Mouse (Mus musculus) granulocyte monocyte progenitor cell, adult 5-6 weeks (primary cell): ENCODE results near the gene Tmem95. TPM values are rescaled to one million over a fixed set of nuclear protein-coding genes. Genes with fewer than 3 reads are reported as not detected.
"Not testable (repeated sequence)": the region's sequence is repeated elsewhere in the genome, so short reads cannot be mapped to it uniquely, and the experiment has no call there.

Source experiments
- ATAC-seq: replicated peaks from 2 replicates; pipeline ENCODE4 v1.8.0; 2016; ENCODE audit warnings: mild to moderate bottlenecking, moderate TSS enrichment, inconsistent platforms; ENCODE audit not compliant: poor library complexity, severe bottlenecking
- total RNA-seq, 2 experiments: library from RNA; stranded (forward) in 1 of 2; stranded (reverse) in 1 of 2; fragments of 200-712, 200-1000 nt in 1 of 2; fragments of >200 nt in 1 of 2; fragmentation: Nextera tagmentation in 1 of 2; gene quantifications; 2 replicates each; pipeline ENCODE4 v1.2.3; 2014 to 2017

The Tmem95 gene
- total RNA-seq, 2 experiments from 2014 or later, result not detected

DNA sequence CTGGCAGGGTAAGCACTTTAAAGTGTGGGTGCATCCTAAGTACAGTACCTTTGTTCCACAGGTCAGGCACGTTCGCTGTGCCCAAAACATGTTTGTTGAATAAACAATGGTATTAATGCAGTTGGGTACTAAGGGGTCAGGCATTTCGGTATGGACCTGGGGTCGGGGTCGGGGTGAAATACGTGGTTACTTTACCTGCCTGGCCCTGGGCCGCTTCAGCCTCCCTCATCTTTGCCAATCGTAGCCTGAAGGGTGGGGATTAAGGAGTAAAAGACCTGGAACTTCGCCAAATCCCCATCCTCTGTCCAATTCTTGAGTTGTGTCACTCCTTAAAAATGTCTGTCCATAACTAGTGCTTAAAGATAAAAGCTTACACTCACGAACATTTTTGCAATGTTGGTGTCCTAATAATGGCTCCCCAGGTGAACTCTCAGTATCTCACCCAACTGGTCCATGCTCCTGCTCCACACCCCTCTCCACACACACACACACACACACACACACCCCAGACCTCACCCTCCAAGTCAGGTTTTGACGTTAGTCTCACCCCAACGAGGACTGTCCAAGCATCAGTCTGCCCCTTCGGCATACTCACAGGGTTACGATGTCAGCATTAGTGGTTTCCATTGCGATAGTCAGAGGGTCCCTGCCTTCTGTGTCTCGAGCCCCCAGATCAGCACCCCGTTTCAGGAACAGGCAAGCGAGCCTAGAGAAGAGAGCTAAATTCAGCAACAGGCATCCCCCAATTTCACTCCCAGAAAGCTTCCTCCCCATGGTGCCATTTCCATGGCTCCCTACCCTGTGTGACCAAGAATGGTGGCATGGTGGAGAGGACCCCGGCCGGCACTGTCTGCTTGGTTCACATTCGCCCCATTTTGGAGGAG, 4.2 kb upstream of the Tmem95 start:
- ATAC-seq, result no peak

GRCm38 (mm10) chr11:69880853-69881603, 3.2 kb upstream of the Tmem95 start, which contains the start of gene Kctd11:
TSS of gene Kctd11 (minus strand) at chr11:69881406.
- ATAC-seq, result peak; percentile 68

- ATAC-seq, result peak; percentile 17; the same call in 1 of the 2 replicates
Measured at GRCm38 (mm10) chr11:69880506-69880852, 2.7 kb upstream of the Tmem95 start.

GRCm38 (mm10) chr11:69879711-69880110, 1.9 kb upstream of the Tmem95 start:
- no peak for ATAC-seq

GRCm38 (mm10) chr11:69878952-69879351, 1.1 kb upstream of the Tmem95 start:
- no peak for ATAC-seq

DNA sequence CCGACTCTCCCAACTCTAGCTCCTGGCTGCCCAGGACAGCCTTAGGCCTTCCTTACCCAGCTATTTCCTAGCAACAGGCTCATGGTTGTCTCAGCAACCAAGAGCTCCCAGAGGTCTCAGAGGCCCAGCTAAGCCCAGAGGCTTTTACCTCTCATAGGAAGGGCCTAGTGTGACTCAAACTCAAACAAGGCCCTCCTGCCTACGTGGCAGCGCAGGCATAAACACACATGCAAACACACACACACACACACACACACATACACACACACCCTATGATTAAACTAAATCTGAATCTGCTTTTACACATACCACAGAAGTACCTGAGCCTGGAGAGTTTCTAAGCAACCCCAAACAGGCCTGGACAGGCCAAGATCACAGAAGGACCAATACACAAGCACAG, 581 bp upstream of the Tmem95 start:
- no peak for ATAC-seq

GRCm38 (mm10) chr11:69876867-69877266, 951 bp downstream of the Tmem95 start:
- peak; percentile 74 for ATAC-seq

GRCm38 (mm10) chr11:69876186-69876585, 1.6 kb downstream of the Tmem95 start:
- ATAC-seq, result no peak

GRCm38 (mm10) chr11:69872451-69872850, 5.4 kb downstream of the Tmem95 start:
- ATAC-seq, result no peak

DNA sequence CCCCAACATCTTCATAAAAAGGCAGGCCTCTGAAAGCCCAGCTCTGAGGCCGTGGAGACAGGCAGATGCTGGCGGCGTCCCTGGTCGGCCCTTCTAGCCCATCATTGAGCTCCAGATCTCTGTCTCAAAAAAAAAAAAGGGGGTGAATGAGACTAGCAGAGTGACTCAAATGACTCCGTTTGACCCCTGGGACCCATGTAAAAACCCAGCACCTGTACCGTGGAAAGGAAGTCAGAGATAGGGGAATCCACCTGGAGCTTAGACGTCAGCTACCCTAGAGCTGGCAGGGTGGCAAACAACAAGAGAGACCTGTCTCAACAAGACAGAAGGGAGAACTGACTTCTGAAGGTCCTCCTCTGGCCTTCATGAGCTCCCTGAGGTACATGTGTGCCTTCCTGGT, 6.0 kb downstream of the Tmem95 start:
- no peak for ATAC-seq

DNA sequence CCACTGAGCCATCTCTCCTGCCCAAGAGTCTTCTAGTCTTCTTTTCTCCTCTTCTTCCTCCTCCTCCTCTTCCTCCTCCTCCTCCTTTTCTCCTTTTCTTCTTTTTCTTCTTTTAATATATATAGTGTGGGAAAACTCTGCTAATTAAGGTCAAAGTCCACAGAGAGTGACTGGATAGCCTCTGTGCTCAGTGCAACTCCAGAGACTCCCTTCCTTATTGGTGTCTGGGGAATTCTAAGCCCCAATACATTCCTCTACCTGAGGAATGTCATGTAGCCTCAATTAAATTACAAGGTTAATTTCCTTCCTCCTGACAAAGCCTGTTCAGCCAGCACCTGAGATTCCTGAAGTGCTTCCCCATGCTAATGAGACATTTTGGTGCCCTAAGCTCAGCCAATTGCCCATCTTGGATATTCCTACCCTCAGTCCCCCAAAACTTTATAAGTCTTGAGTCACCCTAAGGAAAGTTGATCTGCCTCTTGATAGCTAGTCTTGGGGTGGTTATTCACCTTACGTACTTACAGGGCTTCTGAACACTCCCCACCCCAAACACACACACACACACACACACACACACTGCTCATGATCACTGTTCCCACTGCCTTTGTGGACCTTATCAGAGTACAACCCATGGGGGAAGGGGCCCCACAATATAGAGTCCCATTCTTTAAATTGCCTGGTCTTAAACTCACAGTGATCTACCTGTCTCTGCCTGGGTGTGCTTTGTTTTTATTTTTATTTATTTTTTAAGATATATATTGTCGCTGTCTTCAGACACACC, 7.3 kb downstream of the Tmem95 start:
- ATAC-seq, result no peak

GRCm38 (mm10) chr11:69867335-69867734, 10.5 kb downstream of the Tmem95 start:
- no peak for ATAC-seq

- ATAC-seq, result no peak
Measured at GRCm38 (mm10) chr11:69865561-69865960, 12.3 kb downstream of the Tmem95 start.

GRCm38 (mm10) chr11:69864138-69864860, 13.5 kb downstream of the Tmem95 start:
- no peak for ATAC-seq

- not testable (repeated sequence) for ATAC-seq
Measured at GRCm38 (mm10) chr11:69863729-69864128, 14.1 kb downstream of the Tmem95 start.

- ATAC-seq, result no peak
Measured at GRCm38 (mm10) chr11:69858113-69858998, 19.5 kb downstream of the Tmem95 start, which contains the start of gene Tnk1. TSS of gene Tnk1 (minus strand) at chr11:69858730.

DNA sequence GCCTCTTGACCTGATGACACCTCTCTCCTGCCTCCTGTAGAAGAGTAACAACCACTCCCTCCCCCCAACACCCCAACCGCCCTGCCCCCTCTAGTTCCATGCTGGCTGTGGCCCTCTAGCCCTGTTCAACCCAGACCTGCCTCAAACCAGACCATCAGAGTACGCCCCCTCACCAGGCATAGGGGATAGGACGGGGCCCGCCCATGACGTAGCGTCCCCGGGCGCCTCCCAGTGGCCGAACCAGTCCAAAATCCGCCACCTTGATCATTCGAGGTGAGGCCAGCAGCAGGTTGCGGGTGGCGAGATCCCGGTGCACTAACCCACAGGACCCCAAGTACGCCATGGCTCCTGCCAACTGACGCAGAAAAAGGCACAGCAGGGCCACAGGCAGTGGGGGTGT, 22.5 kb downstream of the Tmem95 start:
- peak; percentile 70 for ATAC-seq

DNA sequence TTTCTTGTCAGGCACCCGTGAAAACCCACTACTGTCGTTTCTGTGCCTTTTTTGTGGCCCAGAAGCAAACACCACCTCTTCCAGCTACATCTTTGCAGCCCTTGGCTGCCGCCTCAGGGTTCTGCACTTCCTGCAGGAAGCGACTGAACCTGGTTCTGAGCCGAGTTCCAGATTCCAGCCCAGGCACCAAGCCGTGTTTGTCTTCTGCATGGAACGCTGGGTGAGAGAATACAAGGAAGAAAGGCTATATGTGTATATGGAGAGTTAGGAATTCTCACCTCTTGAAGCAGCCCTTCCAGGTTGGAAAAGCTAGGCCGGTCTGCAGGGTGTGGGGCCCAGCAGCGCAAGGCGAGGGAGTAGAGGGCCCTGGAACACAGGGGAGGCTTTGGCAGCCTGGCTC, 23.1 kb downstream of the Tmem95 start:
- no peak for ATAC-seq

DNA sequence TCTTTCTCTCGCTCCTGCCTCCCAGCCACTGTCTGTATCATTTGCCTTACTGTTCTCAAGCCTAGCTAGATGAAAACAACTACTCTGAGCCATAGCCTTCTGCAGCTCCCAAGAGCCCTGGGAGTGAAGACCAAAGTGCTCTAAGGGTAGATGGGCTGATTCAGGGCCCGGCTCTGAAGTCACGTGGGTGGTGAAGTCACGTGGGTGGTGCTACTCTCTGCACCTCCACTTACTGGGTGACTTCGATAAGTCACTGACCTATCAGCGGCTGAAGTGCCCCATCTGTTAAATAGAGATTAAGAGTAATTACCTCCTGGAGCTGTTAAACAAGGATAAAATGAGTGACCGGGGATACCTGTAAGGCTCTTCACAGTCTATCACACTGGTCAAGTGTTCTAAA, 23.8 kb downstream of the Tmem95 start:
- ATAC-seq, result no peak
